Mouse (Mus musculus): ENCODE data around the gene Spint1. TPM values are rescaled to one million over a fixed set of nuclear protein-coding genes. Genes with fewer than 3 reads are reported as not detected.

Gene Spint1
- polyA plus RNA-seq, 1 experiment: 4.3 TPM

GRCm38 (mm10) chr2:119250377-119250776, 13.2 kb downstream of the Spint1 start:
- TF ChIP-seq POLR2A (IDR thresholded peaks at IDR 0.05; ENCODE audit: borderline replicate concordance, control insufficient read depth, low read depth, low read length): no peak
- TF ChIP-seq CTCF (IDR thresholded peaks at IDR 0.05; ENCODE audit: control insufficient read depth, insufficient read depth, low read length): no peak
- no peak overlapping the region for H3K4me3 ChIP-seq (replicated peaks; ENCODE audit: control insufficient read depth, low read depth, low read length)
- WGBS: 68% methylated on average over 5 of the region's 5 CpGs
- no peak overlapping the region for H3K27ac ChIP-seq (ENCODE audit: control insufficient read depth, insufficient read depth, low read depth, low read length, poor library complexity)
- H3K4me1 ChIP-seq (ENCODE audit: control insufficient read depth, insufficient read depth, low read length): no peaks in the 10 kb centered on the region; the same call in 1 of the 2 replicates

- no peaks in the 10 kb centered on the region; the same call in 1 of the 2 replicates for H3K4me1 ChIP-seq (ENCODE audit: control insufficient read depth, insufficient read depth, low read length)
- H3K27ac ChIP-seq (ENCODE audit: control insufficient read depth, insufficient read depth, low read depth, low read length, poor library complexity): no peak overlapping the region
- 10% methylated on average over 11 of the region's 11 CpGs for WGBS
- H3K4me3 ChIP-seq (replicated peaks; ENCODE audit: control insufficient read depth, low read depth, low read length): no peak overlapping the region
- TF ChIP-seq CTCF (IDR thresholded peaks at IDR 0.05; ENCODE audit: control insufficient read depth, insufficient read depth, low read length) (peak; percentile 93), POLR2A (IDR thresholded peaks at IDR 0.05; ENCODE audit: borderline replicate concordance, control insufficient read depth, low read depth, low read length) (no peak)
Observed at GRCm38 (mm10) chr2:119250826-119251478, 13.8 kb downstream of the Spint1 start.

- WGBS: 53% methylated on average over 7 of the region's 7 CpGs
Observed at GRCm38 (mm10) chr2:119254976-119255375, 17.8 kb downstream of the Spint1 start.

DNA sequence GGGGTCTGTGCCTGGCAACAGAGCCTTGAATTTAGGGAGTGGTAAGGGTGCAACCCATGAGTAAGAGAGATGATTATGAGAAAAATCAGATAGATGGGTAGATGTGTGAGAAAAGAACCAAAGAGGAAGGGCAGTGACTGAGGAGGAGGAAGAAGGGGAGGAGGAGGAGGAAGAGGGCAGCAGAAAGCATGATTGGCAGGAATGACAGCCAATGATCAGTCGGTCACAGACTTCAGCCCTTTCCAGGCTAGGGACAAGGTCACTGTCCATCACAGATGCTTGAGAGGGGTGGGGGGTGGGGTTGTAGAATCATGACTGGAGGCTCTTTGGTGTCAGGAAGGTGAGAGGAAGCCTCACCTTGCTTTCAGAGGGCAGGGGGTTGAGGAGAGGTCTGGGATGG, 23.4 kb downstream of the Spint1 start:
- Histone ChIP-seq H3K4me3 (replicated peaks; ENCODE audit: control insufficient read depth, low read depth, low read length) (no peak overlapping the region), H3K4me1 (ENCODE audit: control insufficient read depth, insufficient read depth, low read length) (no peaks in the 10 kb centered on the region; the same call in 1 of the 2 replicates), H3K27ac (ENCODE audit: control insufficient read depth, insufficient read depth, low read depth, low read length, poor library complexity) (no peak overlapping the region)
- TF ChIP-seq CTCF (IDR thresholded peaks at IDR 0.05; ENCODE audit: control insufficient read depth, insufficient read depth, low read length): no peak
- no peak for TF ChIP-seq POLR2A (IDR thresholded peaks at IDR 0.05; ENCODE audit: borderline replicate concordance, control insufficient read depth, low read depth, low read length)
- WGBS: 59% methylated on average over 1 of the region's 1 CpGs

More at GRCm38 (mm10) chr2:119254976-119255375, 17.8 kb downstream of the Spint1 start:
- H3K4me3 ChIP-seq (replicated peaks; ENCODE audit: control insufficient read depth, low read depth, low read length): no peak overlapping the region
- no peak for TF ChIP-seq POLR2A (IDR thresholded peaks at IDR 0.05; ENCODE audit: borderline replicate concordance, control insufficient read depth, low read depth, low read length)
- TF ChIP-seq CTCF (IDR thresholded peaks at IDR 0.05; ENCODE audit: control insufficient read depth, insufficient read depth, low read length): no peak
- no peaks in the 10 kb centered on the region; the same call in 1 of the 2 replicates for H3K4me1 ChIP-seq (ENCODE audit: control insufficient read depth, insufficient read depth, low read length)
- H3K27ac ChIP-seq (ENCODE audit: control insufficient read depth, insufficient read depth, low read depth, low read length, poor library complexity): no peak overlapping the region

GRCm38 (mm10) chr2:119261326-119261725, 24.2 kb downstream of the Spint1 start:
- WGBS: 83% methylated on average over 2 of the region's 2 CpGs
- H3K4me1 ChIP-seq (ENCODE audit: control insufficient read depth, insufficient read depth, low read length): no peaks in the 10 kb centered on the region; the same call in 1 of the 2 replicates
- TF ChIP-seq POLR2A (IDR thresholded peaks at IDR 0.05; ENCODE audit: borderline replicate concordance, control insufficient read depth, low read depth, low read length) (no peak), CTCF (IDR thresholded peaks at IDR 0.05; ENCODE audit: control insufficient read depth, insufficient read depth, low read length) (no peak)
- no peak overlapping the region for H3K27ac ChIP-seq (ENCODE audit: control insufficient read depth, insufficient read depth, low read depth, low read length, poor library complexity)
- no peak overlapping the region for H3K4me3 ChIP-seq (replicated peaks; ENCODE audit: control insufficient read depth, low read depth, low read length)

GRCm38 (mm10) chr2:119262978-119263377, 25.8 kb downstream of the Spint1 start:
- 3% methylated on average over 8 of the region's 8 CpGs for WGBS
- Histone ChIP-seq H3K4me3 (replicated peaks; ENCODE audit: control insufficient read depth, low read depth, low read length) (peak overlapping the region; percentile 59), H3K4me1 (ENCODE audit: control insufficient read depth, insufficient read depth, low read length) (no peaks in the 10 kb centered on the region; the same call in 1 of the 2 replicates), H3K27ac (ENCODE audit: control insufficient read depth, insufficient read depth, low read depth, low read length, poor library complexity) (peak overlapping the region; percentile 63)
- TF ChIP-seq POLR2A (IDR thresholded peaks at IDR 0.05; ENCODE audit: borderline replicate concordance, control insufficient read depth, low read depth, low read length) (no peak), CTCF (IDR thresholded peaks at IDR 0.05; ENCODE audit: control insufficient read depth, insufficient read depth, low read length) (no peak)

DNA sequence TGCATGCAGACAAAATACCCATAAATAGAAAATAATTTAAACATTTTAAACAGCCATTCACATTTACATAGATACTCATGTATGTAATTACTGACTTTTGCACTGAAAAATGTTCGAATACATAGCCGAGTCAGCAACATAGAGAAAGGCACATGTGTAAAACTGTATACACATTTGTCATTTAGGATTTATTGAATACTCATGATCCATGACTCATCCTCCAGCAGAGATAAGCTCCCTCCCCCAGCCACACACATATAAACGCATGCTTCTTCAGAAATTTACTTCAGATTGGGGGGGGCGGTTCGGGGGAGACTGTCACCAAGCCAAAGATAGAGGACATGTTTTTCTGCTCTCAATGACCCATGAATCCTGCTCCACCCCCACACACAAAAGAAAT, 26.7 kb downstream of the Spint1 start:
- H3K27ac ChIP-seq (ENCODE audit: control insufficient read depth, insufficient read depth, low read depth, low read length, poor library complexity): no peak overlapping the region
- TF ChIP-seq CTCF (IDR thresholded peaks at IDR 0.05; ENCODE audit: control insufficient read depth, insufficient read depth, low read length): no peak
- no peak for TF ChIP-seq POLR2A (IDR thresholded peaks at IDR 0.05; ENCODE audit: borderline replicate concordance, control insufficient read depth, low read depth, low read length)
- H3K4me1 ChIP-seq (ENCODE audit: control insufficient read depth, insufficient read depth, low read length): no peaks in the 10 kb centered on the region; the same call in 1 of the 2 replicates
- H3K4me3 ChIP-seq (replicated peaks; ENCODE audit: control insufficient read depth, low read depth, low read length): no peak overlapping the region
- WGBS: 59% methylated on average over 5 of the region's 5 CpGs

GRCm38 (mm10) chr2:119270286-119270642, 33.1 kb downstream of the Spint1 start:
- H3K27ac ChIP-seq (ENCODE audit: control insufficient read depth, insufficient read depth, low read depth, low read length, poor library complexity): no peak overlapping the region
- peak overlapping the region; percentile 60 for H3K4me3 ChIP-seq (replicated peaks; ENCODE audit: control insufficient read depth, low read depth, low read length)
- WGBS: 86% methylated on average over 9 of the region's 9 CpGs
- TF ChIP-seq CTCF (IDR thresholded peaks at IDR 0.05; ENCODE audit: control insufficient read depth, insufficient read depth, low read length): no peak
- H3K4me1 ChIP-seq (ENCODE audit: control insufficient read depth, insufficient read depth, low read length): no peaks in the 10 kb centered on the region

Data from bone marrow, adult 2 months (tissue).